Mouse (Mus musculus): ENCODE results near the gene Txnrd1. TPM values are rescaled to one million over a fixed set of nuclear protein-coding genes. Genes with fewer than 3 reads are reported as not detected.

Gene Txnrd1
- total and polyA plus RNA-seq, 2 experiments from 2014 or later: 30.4 to 35.0 TPM

DNA sequence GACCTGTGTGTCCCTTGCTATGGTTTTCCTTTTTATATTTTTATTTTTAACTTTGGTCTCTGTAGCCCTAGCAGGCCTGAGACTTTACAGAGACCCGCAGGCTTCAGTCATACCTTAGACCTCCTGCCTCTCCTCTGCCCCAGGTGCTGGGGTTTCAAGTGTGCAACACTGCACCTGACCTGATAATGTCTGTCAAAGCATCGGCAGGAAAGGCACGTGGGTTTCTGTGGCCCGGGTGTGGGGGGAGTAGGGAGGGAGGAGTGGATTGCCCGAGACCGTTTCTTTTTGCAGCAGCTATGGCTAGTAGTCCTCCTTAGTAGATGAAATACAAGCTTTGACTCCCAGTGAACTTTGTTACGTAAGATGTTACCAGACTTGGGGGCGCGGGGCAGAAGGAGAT, 15.8 kb upstream of the Txnrd1 start:
- H3K9me3 ChIP-seq (replicated peaks; ENCODE audit: control insufficient read depth, low read length): no peaks in the 10 kb centered on the region
- H3K4me2 ChIP-seq (ENCODE audit: low read depth, low read length): no peak overlapping the region
- DNase-seq (ENCODE audit: low spot score): no peak
- H3K36me3 ChIP-seq (replicated peaks; ENCODE audit: control insufficient read depth, insufficient read depth, low read length): no peaks in the 10 kb centered on the region
- 61% methylated on average over 9 of the region's 9 CpGs for WGBS
- no peak overlapping the region for H3K4me3 ChIP-seq (ENCODE audit: low read depth, low read length)
- no peaks in the 10 kb centered on the region for H3K27me3 ChIP-seq (ENCODE audit: control insufficient read depth, insufficient read depth, low read length)
- H3K4me1 ChIP-seq (ENCODE audit: control insufficient read depth, insufficient read depth): no peaks in the 10 kb centered on the region
- ATAC-seq (ENCODE audit: insufficient read depth, low read depth): no peak
- TF ChIP-seq CTCF (IDR thresholded peaks at IDR 0.05; ENCODE audit: low read depth) (no peak), EP300 (IDR thresholded peaks at IDR 0.05; ENCODE audit: low read depth) (no peak)
- H3K9ac ChIP-seq (replicated peaks; ENCODE audit: low read depth, low read length): no peak overlapping the region
- H3K27ac ChIP-seq (ENCODE audit: low read depth): no peak overlapping the region

DNA sequence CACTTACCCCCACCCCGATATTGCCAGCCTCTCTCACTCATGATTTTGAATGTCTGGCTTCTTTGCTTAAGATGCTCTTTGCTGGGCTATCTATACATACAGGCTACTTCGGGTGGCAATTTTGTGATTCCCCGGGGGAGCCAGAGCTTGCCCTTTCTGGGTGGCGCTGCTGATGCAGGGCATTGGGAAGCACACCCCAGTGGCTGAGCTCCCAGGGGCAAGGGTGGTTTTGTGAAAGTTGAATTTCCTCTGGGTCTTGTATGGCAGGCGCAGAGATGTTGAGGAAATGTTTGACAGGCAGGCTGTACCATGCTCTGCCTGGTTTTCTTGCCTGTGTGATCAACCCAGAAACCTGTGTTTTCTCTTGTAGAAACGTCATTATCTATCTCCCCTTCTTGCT, 15.1 kb upstream of the Txnrd1 start:
- Histone ChIP-seq H3K9ac (replicated peaks; ENCODE audit: low read depth, low read length) (no peak overlapping the region), H3K4me2 (ENCODE audit: low read depth, low read length) (no peak overlapping the region), H3K4me3 (ENCODE audit: low read depth, low read length) (no peak overlapping the region), H3K4me1 (ENCODE audit: control insufficient read depth, insufficient read depth) (no peaks in the 10 kb centered on the region), H3K36me3 (replicated peaks; ENCODE audit: control insufficient read depth, insufficient read depth, low read length) (no peaks in the 10 kb centered on the region), H3K27ac (ENCODE audit: low read depth) (no peak overlapping the region), H3K27me3 (ENCODE audit: control insufficient read depth, insufficient read depth, low read length) (no peaks in the 10 kb centered on the region), H3K9me3 (replicated peaks; ENCODE audit: control insufficient read depth, low read length) (no peaks in the 10 kb centered on the region)
- TF ChIP-seq CTCF (IDR thresholded peaks at IDR 0.05; ENCODE audit: low read depth): no peak
- no peak for TF ChIP-seq EP300 (IDR thresholded peaks at IDR 0.05; ENCODE audit: low read depth)
- no peak for DNase-seq (ENCODE audit: low spot score)
- ATAC-seq (ENCODE audit: insufficient read depth, low read depth): no peak
- 82% methylated on average over 6 of the region's 6 CpGs for WGBS

DNA sequence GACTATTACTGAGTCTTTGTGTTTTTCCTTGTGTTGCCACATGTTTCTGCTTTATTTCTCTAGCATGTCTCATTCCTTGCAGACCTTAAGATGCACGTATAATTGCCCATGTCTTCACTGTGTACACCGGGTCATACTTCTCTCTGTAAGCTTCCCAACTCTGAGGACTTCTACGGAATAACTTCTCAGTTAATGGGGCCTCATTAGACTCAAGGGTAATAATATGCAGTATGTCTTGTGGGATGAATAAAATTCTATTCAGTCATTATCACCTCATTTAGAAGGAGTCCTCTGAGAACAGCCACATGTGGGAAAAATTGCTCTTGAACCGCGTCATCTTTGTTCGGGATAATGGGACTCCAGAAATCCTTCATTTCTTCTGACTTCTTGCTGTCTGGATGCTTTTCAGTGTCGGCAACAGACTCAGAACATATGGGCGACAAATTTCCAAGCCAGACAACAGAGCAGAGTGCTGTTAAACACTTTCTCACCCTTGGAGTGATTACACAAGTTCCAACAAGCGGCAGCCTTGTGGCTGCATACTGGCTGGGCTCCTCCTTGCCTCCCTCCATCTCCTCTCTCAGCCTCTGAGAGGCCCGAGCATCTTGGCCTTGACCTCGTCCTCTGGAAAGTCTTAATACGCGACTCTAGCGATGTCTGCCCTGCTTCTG, 10.5 kb upstream of the Txnrd1 start:
- H3K36me3 ChIP-seq (replicated peaks; ENCODE audit: control insufficient read depth, insufficient read depth, low read length): no peaks in the 10 kb centered on the region
- H3K9me3 ChIP-seq (replicated peaks; ENCODE audit: control insufficient read depth, low read length): no peaks in the 10 kb centered on the region
- no peak overlapping the region for H3K4me3 ChIP-seq (ENCODE audit: low read depth, low read length)
- H3K27ac ChIP-seq (ENCODE audit: low read depth): no peak overlapping the region
- no peaks in the 10 kb centered on the region for H3K27me3 ChIP-seq (ENCODE audit: control insufficient read depth, insufficient read depth, low read length)
- no peak for TF ChIP-seq EP300 (IDR thresholded peaks at IDR 0.05; ENCODE audit: low read depth)
- TF ChIP-seq CTCF (IDR thresholded peaks at IDR 0.05; ENCODE audit: low read depth): no peak
- DNase-seq (ENCODE audit: low spot score): no peak
- no peak overlapping the region for H3K4me2 ChIP-seq (ENCODE audit: low read depth, low read length)
- no peak for ATAC-seq (ENCODE audit: insufficient read depth, low read depth)
- no peaks in the 10 kb centered on the region for H3K4me1 ChIP-seq (ENCODE audit: control insufficient read depth, insufficient read depth)
- WGBS: 73% methylated on average over 14 of the region's 14 CpGs
- no peak overlapping the region for H3K9ac ChIP-seq (replicated peaks; ENCODE audit: low read depth, low read length)

DNA sequence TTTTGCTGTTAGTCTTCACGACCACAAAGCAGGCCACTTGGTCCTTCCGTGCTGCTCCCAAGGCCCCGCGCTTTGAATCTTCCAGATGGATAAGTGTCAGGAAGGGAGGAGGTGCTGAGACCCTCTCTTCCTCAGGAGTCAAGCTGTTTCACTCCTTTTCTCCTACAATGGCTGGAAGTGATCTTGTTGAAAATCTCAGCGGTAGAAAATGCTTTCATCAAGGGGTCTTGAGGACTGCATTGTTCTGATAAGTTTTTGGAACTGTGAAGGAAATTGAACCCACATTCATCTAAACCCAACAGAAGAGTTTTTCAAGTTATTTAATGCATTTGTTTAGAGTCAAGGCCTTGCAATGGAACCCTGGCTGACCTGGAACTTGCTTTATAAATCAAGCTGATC, 10.0 kb upstream of the Txnrd1 start:
- WGBS: 75% methylated on average over 5 of the region's 5 CpGs
- H3K4me2 ChIP-seq (ENCODE audit: low read depth, low read length): no peak overlapping the region

DNA sequence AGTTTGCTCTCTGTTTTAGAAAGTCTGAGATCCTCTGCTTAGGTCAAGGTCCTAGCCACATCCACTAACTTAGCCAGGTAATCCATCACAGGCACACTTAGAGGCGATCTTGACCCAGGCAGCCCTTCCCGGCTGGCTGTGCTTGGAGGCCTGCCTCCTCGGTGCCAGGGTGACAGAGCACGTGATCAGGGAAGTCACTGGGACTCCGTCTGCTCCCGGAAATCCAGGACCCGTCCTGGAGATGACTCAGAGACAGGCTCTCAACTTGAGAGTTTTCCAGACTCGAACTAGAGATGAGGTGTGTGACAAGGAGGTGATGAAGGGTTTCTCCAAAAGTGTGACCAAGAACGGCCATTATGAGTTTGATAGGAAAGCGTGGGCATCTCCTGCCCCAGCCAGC, 9.2 kb upstream of the Txnrd1 start:
- H3K4me1 ChIP-seq (ENCODE audit: control insufficient read depth, insufficient read depth): no peaks in the 10 kb centered on the region
- no peaks in the 10 kb centered on the region for H3K27me3 ChIP-seq (ENCODE audit: control insufficient read depth, insufficient read depth, low read length)
- H3K27ac ChIP-seq (ENCODE audit: low read depth): no peak overlapping the region
- no peak overlapping the region for H3K4me3 ChIP-seq (ENCODE audit: low read depth, low read length)
- H3K9me3 ChIP-seq (replicated peaks; ENCODE audit: control insufficient read depth, low read length): no peaks in the 10 kb centered on the region
- ATAC-seq (ENCODE audit: insufficient read depth, low read depth) (no peak), DNase-seq (ENCODE audit: low spot score) (no peak)
- H3K9ac ChIP-seq (replicated peaks; ENCODE audit: low read depth, low read length): no peak overlapping the region
- WGBS: 33% methylated on average over 10 of the region's 10 CpGs
- no peak overlapping the region for H3K4me2 ChIP-seq (ENCODE audit: low read depth, low read length)
- no peaks in the 10 kb centered on the region for H3K36me3 ChIP-seq (replicated peaks; ENCODE audit: control insufficient read depth, insufficient read depth, low read length)
- TF ChIP-seq CTCF (IDR thresholded peaks at IDR 0.05; ENCODE audit: low read depth) (no peak), EP300 (IDR thresholded peaks at IDR 0.05; ENCODE audit: low read depth) (no peak)

More for the DNA sequence above, 10.0 kb upstream of the Txnrd1 start:
- TF ChIP-seq CTCF (IDR thresholded peaks at IDR 0.05; ENCODE audit: low read depth): no peak
- no peak for TF ChIP-seq EP300 (IDR thresholded peaks at IDR 0.05; ENCODE audit: low read depth)
- no peak for DNase-seq (ENCODE audit: low spot score)
- H3K27me3 ChIP-seq (ENCODE audit: control insufficient read depth, insufficient read depth, low read length): no peaks in the 10 kb centered on the region
- no peaks in the 10 kb centered on the region for H3K36me3 ChIP-seq (replicated peaks; ENCODE audit: control insufficient read depth, insufficient read depth, low read length)
- H3K4me1 ChIP-seq (ENCODE audit: control insufficient read depth, insufficient read depth): no peaks in the 10 kb centered on the region
- H3K4me3 ChIP-seq (ENCODE audit: low read depth, low read length): no peak overlapping the region
- H3K9me3 ChIP-seq (replicated peaks; ENCODE audit: control insufficient read depth, low read length): no peaks in the 10 kb centered on the region
- H3K27ac ChIP-seq (ENCODE audit: low read depth): no peak overlapping the region
- ATAC-seq (ENCODE audit: insufficient read depth, low read depth): no peak
- no peak overlapping the region for H3K9ac ChIP-seq (replicated peaks; ENCODE audit: low read depth, low read length)

DNA sequence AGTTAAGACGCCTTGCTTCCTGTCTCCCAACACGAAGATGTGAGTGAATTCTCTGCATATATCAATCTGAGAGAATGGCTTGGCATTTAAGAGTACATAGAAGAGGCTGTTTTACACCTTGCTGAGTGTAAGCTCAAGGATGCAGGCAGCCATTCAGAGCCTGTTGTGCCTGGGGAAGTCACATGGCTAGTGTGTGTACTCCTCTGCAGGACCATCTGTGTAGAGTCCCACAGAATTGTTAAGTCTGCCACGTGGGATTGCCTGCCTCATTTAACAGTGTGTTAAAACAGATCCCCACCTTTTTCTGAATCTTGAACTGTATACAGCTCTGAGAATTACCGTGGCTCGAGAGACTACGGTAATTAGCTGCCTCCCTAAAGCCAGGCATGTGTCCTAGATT, 7.2 kb upstream of the Txnrd1 start:
- no peak for TF ChIP-seq EP300 (IDR thresholded peaks at IDR 0.05; ENCODE audit: low read depth)
- no peak for TF ChIP-seq CTCF (IDR thresholded peaks at IDR 0.05; ENCODE audit: low read depth)

More for the DNA sequence above, 7.2 kb upstream of the Txnrd1 start:
- no peak overlapping the region for H3K4me2 ChIP-seq (ENCODE audit: low read depth, low read length)
- H3K9ac ChIP-seq (replicated peaks; ENCODE audit: low read depth, low read length): no peak overlapping the region
- H3K36me3 ChIP-seq (replicated peaks; ENCODE audit: control insufficient read depth, insufficient read depth, low read length): no peaks in the 10 kb centered on the region
- no peak for DNase-seq (ENCODE audit: low spot score)
- H3K4me3 ChIP-seq (ENCODE audit: low read depth, low read length): no peak overlapping the region
- 59% methylated on average over 6 of the region's 6 CpGs for WGBS
- no peaks in the 10 kb centered on the region for H3K27me3 ChIP-seq (ENCODE audit: control insufficient read depth, insufficient read depth, low read length)
- H3K27ac ChIP-seq (ENCODE audit: low read depth): no peak overlapping the region
- no peak for ATAC-seq (ENCODE audit: insufficient read depth, low read depth)
- H3K9me3 ChIP-seq (replicated peaks; ENCODE audit: control insufficient read depth, low read length): no peaks in the 10 kb centered on the region
- H3K4me1 ChIP-seq (ENCODE audit: control insufficient read depth, insufficient read depth): no peaks in the 10 kb centered on the region

All from heart, postnatal 0 days (tissue).